Mouse (Mus musculus): ENCODE measurements around the gene Rnf141. TPM values are rescaled to one million over a fixed set of nuclear protein-coding genes. Genes with fewer than 3 reads are reported as not detected.

Gene Rnf141
- polyA plus RNA-seq, 1 experiment from 2014 or later: 29.0 TPM

GRCm38 (mm10) chr7:110781231-110781711 lies 63.0 kb downstream of the Rnf141 start:
- peak; percentile 83 for ATAC-seq (ENCODE audit: low read depth)
- peaks cover 71% of the 10 kb centered on the region for H3K4me1 ChIP-seq (ENCODE audit: control insufficient read depth, low read depth, low read length)
- no peaks in the 10 kb centered on the region for H3K9me3 ChIP-seq (replicated peaks; ENCODE audit: control insufficient read depth, low read length)
- peaks cover 4% of the 10 kb centered on the region for H3K36me3 ChIP-seq (ENCODE audit: control insufficient read depth, insufficient read depth)
- H3K9ac ChIP-seq (ENCODE audit: low read depth, low read length): peak overlapping the region; percentile 67
- H3K4me2 ChIP-seq (ENCODE audit: low read depth, low read length): peak overlapping the region; percentile 74
- H3K4me3 ChIP-seq (ENCODE audit: low read depth, low read length): peak overlapping the region; percentile 43
- H3K27ac ChIP-seq (ENCODE audit: low read length): peak overlapping the region; percentile 92
- no peaks in the 10 kb centered on the region for H3K27me3 ChIP-seq (ENCODE audit: control insufficient read depth, insufficient read depth, low read depth, low read length)
- WGBS (ENCODE audit: insufficient replicate concordance): 45% methylated on average over 2 of the region's 2 CpGs

- no peak for ATAC-seq (ENCODE audit: low read depth)
- peak overlapping the region; percentile 54 for H3K9ac ChIP-seq (ENCODE audit: low read depth, low read length)
- WGBS (ENCODE audit: insufficient replicate concordance): 79% methylated on average over 4 of the region's 4 CpGs
- H3K4me1 ChIP-seq (ENCODE audit: control insufficient read depth, low read depth, low read length): peaks cover 74% of the 10 kb centered on the region
- H3K27ac ChIP-seq (ENCODE audit: low read length): peak overlapping the region; percentile 92
- H3K4me2 ChIP-seq (ENCODE audit: low read depth, low read length): peak overlapping the region; percentile 74
- H3K36me3 ChIP-seq (ENCODE audit: control insufficient read depth, insufficient read depth): peaks cover 4% of the 10 kb centered on the region
- no peaks in the 10 kb centered on the region for H3K27me3 ChIP-seq (ENCODE audit: control insufficient read depth, insufficient read depth, low read depth, low read length)
- no peak overlapping the region for H3K4me3 ChIP-seq (ENCODE audit: low read depth, low read length)
- no peaks in the 10 kb centered on the region for H3K9me3 ChIP-seq (replicated peaks; ENCODE audit: control insufficient read depth, low read length)
Observed at GRCm38 (mm10) chr7:110780520-110780919, 63.7 kb downstream of the Rnf141 start.

GRCm38 (mm10) chr7:110779605-110780111 lies 64.6 kb downstream of the Rnf141 start:
- peaks cover 4% of the 10 kb centered on the region for H3K36me3 ChIP-seq (ENCODE audit: control insufficient read depth, insufficient read depth)
- H3K4me2 ChIP-seq (ENCODE audit: low read depth, low read length): peak overlapping the region; percentile 82
- no peak for ATAC-seq (ENCODE audit: low read depth)
- H3K27ac ChIP-seq (ENCODE audit: low read length): peak overlapping the region; percentile 92
- no peak overlapping the region for H3K4me3 ChIP-seq (ENCODE audit: low read depth, low read length)
- peaks cover 71% of the 10 kb centered on the region for H3K4me1 ChIP-seq (ENCODE audit: control insufficient read depth, low read depth, low read length)
- H3K9ac ChIP-seq (ENCODE audit: low read depth, low read length): peak overlapping the region; percentile 52
- no peaks in the 10 kb centered on the region for H3K27me3 ChIP-seq (ENCODE audit: control insufficient read depth, insufficient read depth, low read depth, low read length)
- no peaks in the 10 kb centered on the region for H3K9me3 ChIP-seq (replicated peaks; ENCODE audit: control insufficient read depth, low read length)
- 78% methylated on average over 8 of the region's 8 CpGs for WGBS (ENCODE audit: insufficient replicate concordance)

- WGBS (ENCODE audit: insufficient replicate concordance): 35% methylated on average over 7 of the region's 7 CpGs
- Histone ChIP-seq H3K4me1 (ENCODE audit: control insufficient read depth, low read depth, low read length) (peaks cover 71% of the 10 kb centered on the region), H3K27me3 (ENCODE audit: control insufficient read depth, insufficient read depth, low read depth, low read length) (no peaks in the 10 kb centered on the region), H3K36me3 (ENCODE audit: control insufficient read depth, insufficient read depth) (peaks cover 4% of the 10 kb centered on the region), H3K4me2 (ENCODE audit: low read depth, low read length) (peak overlapping the region; percentile 82), H3K27ac (ENCODE audit: low read length) (peak overlapping the region; percentile 92), H3K9me3 (replicated peaks; ENCODE audit: control insufficient read depth, low read length) (no peaks in the 10 kb centered on the region), H3K4me3 (ENCODE audit: low read depth, low read length) (peak overlapping the region; percentile 14), H3K9ac (ENCODE audit: low read depth, low read length) (peak overlapping the region; percentile 52)
- ATAC-seq (ENCODE audit: low read depth): peak; percentile 57
Observed at GRCm38 (mm10) chr7:110778933-110779332, 65.3 kb downstream of the Rnf141 start.

GRCm38 (mm10) chr7:110777146-110778001 lies 66.9 kb downstream of the Rnf141 start:
- H3K4me3 ChIP-seq (ENCODE audit: low read depth, low read length): peak overlapping the region; percentile 10; the same call in 1 of the 2 replicates
- peak overlapping the region; percentile 92 for H3K27ac ChIP-seq (ENCODE audit: low read length)
- peaks cover 80% of the 10 kb centered on the region for H3K4me1 ChIP-seq (ENCODE audit: control insufficient read depth, low read depth, low read length)
- no peak for ATAC-seq (ENCODE audit: low read depth)
- WGBS (ENCODE audit: insufficient replicate concordance): 75% methylated on average over 18 of the region's 18 CpGs
- H3K4me2 ChIP-seq (ENCODE audit: low read depth, low read length): peak overlapping the region; percentile 82
- H3K9me3 ChIP-seq (replicated peaks; ENCODE audit: control insufficient read depth, low read length): no peaks in the 10 kb centered on the region
- peaks cover 4% of the 10 kb centered on the region for H3K36me3 ChIP-seq (ENCODE audit: control insufficient read depth, insufficient read depth)
- no peaks in the 10 kb centered on the region for H3K27me3 ChIP-seq (ENCODE audit: control insufficient read depth, insufficient read depth, low read depth, low read length)
- H3K9ac ChIP-seq (ENCODE audit: low read depth, low read length): peak overlapping the region; percentile 29

GRCm38 (mm10) chr7:110774674-110775073 lies 69.6 kb downstream of the Rnf141 start:
- peak overlapping the region; percentile 74 for H3K4me3 ChIP-seq (ENCODE audit: low read depth, low read length)
- no peaks in the 10 kb centered on the region for H3K9me3 ChIP-seq (replicated peaks; ENCODE audit: control insufficient read depth, low read length)
- H3K27me3 ChIP-seq (ENCODE audit: control insufficient read depth, insufficient read depth, low read depth, low read length): no peaks in the 10 kb centered on the region
- peak overlapping the region; percentile 87 for H3K9ac ChIP-seq (ENCODE audit: low read depth, low read length)
- peaks cover 4% of the 10 kb centered on the region for H3K36me3 ChIP-seq (ENCODE audit: control insufficient read depth, insufficient read depth)
- peak overlapping the region; percentile 92 for H3K27ac ChIP-seq (ENCODE audit: low read length)
- peak overlapping the region; percentile 82 for H3K4me2 ChIP-seq (ENCODE audit: low read depth, low read length)
- ATAC-seq (ENCODE audit: low read depth): peak; percentile 86
- 24% methylated on average over 8 of the region's 8 CpGs for WGBS (ENCODE audit: insufficient replicate concordance)
- peaks cover 79% of the 10 kb centered on the region for H3K4me1 ChIP-seq (ENCODE audit: control insufficient read depth, low read depth, low read length)

GRCm38 (mm10) chr7:110774077-110774476 lies 70.2 kb downstream of the Rnf141 start:
- Histone ChIP-seq H3K9me3 (replicated peaks; ENCODE audit: control insufficient read depth, low read length) (no peaks in the 10 kb centered on the region), H3K9ac (ENCODE audit: low read depth, low read length) (peak overlapping the region; percentile 87), H3K4me2 (ENCODE audit: low read depth, low read length) (peak overlapping the region; percentile 82), H3K36me3 (ENCODE audit: control insufficient read depth, insufficient read depth) (peaks cover 4% of the 10 kb centered on the region), H3K27ac (ENCODE audit: low read length) (peak overlapping the region; percentile 92), H3K27me3 (ENCODE audit: control insufficient read depth, insufficient read depth, low read depth, low read length) (no peaks in the 10 kb centered on the region), H3K4me3 (ENCODE audit: low read depth, low read length) (peak overlapping the region; percentile 74), H3K4me1 (ENCODE audit: control insufficient read depth, low read depth, low read length) (peaks cover 79% of the 10 kb centered on the region)
- peak; percentile 12 for ATAC-seq (ENCODE audit: low read depth)
- 27% methylated on average over 1 of the region's 1 CpGs for WGBS (ENCODE audit: insufficient replicate concordance)

- H3K9me3 ChIP-seq (replicated peaks; ENCODE audit: control insufficient read depth, low read length): no peaks in the 10 kb centered on the region
- peak; percentile 53 for ATAC-seq (ENCODE audit: low read depth)
- peak overlapping the region; percentile 74 for H3K4me3 ChIP-seq (ENCODE audit: low read depth, low read length)
- no peaks in the 10 kb centered on the region for H3K27me3 ChIP-seq (ENCODE audit: control insufficient read depth, insufficient read depth, low read depth, low read length)
- H3K4me1 ChIP-seq (ENCODE audit: control insufficient read depth, low read depth, low read length): peaks cover 80% of the 10 kb centered on the region
- peak overlapping the region; percentile 87 for H3K9ac ChIP-seq (ENCODE audit: low read depth, low read length)
- 6% methylated on average over 14 of the region's 14 CpGs for WGBS (ENCODE audit: insufficient replicate concordance)
- H3K27ac ChIP-seq (ENCODE audit: low read length): peak overlapping the region; percentile 92
- peak overlapping the region; percentile 82 for H3K4me2 ChIP-seq (ENCODE audit: low read depth, low read length)
- peaks cover 4% of the 10 kb centered on the region for H3K36me3 ChIP-seq (ENCODE audit: control insufficient read depth, insufficient read depth)
Observed at GRCm38 (mm10) chr7:110773204-110774002, 70.9 kb downstream of the Rnf141 start.
